Mouse (Mus musculus) cerebellum, adult 9-10 months (tissue): ENCODE data around the gene Susd3.
A peak's percentile ranks its signal among the peaks of the same experiment; 100 is the strongest.

Source experiments
- DNase-seq: peaks from one replicate; pipeline ENCODE4 v3.0.0; 2022

Susd3 gene

GRCm38 (mm10) chr13:49246011-49246410, 2.5 kb downstream of the Susd3 start:
- no peak for DNase-seq

DNA sequence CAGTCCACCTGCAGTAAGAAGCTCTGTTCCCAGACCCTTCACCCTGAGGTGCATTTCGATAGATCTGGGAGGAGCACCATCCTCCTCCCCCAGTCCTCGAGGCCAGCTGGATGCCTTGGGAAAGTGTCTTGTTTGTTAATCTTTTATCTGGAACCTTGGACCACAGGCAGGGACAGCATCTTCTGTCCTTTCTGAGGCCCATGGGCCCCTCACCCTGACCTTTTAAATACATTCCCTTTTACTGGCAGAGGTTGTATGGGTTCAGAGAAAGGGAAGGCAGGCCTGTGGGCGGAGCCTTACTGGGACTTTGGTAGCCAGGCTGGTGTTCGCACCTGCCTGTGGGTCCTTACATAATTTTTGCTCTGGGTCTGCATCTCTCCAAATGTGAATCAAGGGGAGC, 3.3 kb downstream of the Susd3 start:
- no peak for DNase-seq

DNA sequence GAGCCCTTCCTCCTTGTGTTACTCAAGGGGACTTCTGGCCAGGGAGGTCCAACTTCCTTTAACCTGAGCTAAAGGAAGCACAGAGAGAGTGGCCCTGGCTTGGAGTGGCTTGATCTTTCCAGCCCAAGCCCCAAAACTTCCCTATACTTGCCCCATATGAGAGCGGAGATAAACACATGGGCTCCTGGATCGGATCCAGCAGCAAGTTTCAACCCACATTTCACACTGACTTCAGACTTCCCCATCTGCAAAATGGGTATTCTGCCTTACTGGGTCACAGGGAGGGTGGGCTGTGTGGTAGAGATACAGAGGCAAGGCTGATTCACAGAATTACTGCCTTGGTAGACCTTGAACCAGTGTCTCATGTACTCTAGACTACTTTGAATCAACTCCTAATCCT, 5.0 kb downstream of the Susd3 start:
- no peak for DNase-seq

GRCm38 (mm10) chr13:49242321-49243065, 6.0 kb downstream of the Susd3 start:
- no peak for DNase-seq

- no peak for DNase-seq
Observed at GRCm38 (mm10) chr13:49238737-49239136, 9.8 kb downstream of the Susd3 start.

GRCm38 (mm10) chr13:49237617-49238016, 10.9 kb downstream of the Susd3 start:
- no peak for DNase-seq

DNA sequence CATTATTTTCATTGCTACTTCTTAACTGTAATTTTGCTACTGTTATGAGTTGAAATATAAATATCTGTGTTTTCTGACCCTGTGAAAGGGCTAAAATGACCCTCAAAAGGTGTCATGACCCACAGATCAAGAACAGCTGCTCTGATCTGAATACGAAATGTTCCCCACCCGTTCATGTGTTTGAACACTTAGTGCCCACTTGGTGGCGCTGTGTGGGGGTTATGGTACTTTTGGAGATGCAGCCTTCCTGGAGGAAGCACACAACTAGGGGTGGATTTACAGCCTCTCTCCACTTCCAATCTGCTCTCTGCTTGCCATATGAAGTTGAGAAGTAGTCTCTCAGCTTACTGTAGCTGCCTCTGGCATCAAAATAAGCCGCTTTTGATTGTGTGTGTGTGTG, 13.8 kb downstream of the Susd3 start:
- no peak for DNase-seq

GRCm38 (mm10) chr13:49233792-49234572, 14.5 kb downstream of the Susd3 start:
- DNase-seq = no peak

DNA sequence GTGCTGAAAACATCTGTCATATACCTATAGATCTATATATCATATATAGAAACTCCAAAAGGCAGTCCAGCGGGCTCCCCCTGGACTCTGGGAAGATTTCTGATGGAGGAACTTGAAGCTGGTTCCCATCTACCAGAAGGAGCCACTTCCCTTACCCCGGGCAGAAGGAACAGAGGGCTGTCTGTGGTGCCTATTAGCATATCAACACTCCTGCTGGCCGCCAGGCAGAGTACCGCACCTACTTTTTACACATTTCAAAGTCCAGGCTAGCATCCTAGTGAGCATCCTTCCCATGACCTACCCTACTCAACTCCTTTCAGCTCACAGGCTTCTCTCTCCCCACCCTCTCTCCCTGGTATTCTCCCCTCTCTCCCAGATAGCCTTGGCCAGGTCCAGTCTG, 22.9 kb downstream of the Susd3 start:
- no peak for DNase-seq

DNA sequence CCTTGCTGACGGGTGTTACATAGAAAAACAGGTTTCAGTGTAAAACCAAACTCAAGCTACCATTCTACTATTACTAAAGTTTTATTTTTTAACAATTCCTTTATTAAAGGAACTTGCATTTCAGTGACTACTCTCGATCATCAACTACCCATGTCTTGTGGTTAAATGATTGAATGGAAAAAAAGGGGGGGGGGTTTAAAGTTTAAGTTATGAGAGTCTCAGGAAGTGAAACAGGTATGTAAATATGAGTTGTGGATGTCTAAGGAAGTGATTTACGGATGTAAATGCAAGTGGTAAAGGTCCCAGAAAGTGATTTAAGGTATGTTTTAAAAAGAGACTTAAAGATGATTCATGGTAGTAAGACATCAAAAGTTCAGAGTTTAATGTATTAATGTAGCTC, 23.3 kb downstream of the Susd3 start:
- no peak for DNase-seq

- no peak for DNase-seq
Observed at GRCm38 (mm10) chr13:49224729-49225128, 23.8 kb downstream of the Susd3 start.

- DNase-seq = no peak
Observed at GRCm38 (mm10) chr13:49224314-49224713, 24.2 kb downstream of the Susd3 start.

DNA sequence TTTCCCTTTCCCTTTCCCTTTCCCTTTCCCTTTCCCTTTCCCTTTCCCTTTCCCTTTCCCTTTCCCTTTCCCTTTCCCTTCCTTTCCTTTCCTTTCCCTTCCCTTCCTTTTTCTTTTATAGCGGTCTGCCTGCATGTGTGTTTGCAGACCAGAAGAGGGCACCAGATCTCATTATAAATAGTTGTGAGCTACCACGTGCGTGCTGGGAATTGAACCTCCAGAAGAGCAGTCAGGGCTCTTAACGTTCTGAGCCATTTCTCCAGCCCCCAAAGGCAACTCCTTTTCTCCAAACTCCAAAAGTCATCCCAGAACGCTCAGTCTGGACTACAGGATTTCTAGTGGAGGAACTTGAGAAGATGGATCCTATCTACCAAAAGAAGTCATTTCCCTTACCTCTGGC, 27.6 kb downstream of the Susd3 start:
- no peak for DNase-seq

DNA sequence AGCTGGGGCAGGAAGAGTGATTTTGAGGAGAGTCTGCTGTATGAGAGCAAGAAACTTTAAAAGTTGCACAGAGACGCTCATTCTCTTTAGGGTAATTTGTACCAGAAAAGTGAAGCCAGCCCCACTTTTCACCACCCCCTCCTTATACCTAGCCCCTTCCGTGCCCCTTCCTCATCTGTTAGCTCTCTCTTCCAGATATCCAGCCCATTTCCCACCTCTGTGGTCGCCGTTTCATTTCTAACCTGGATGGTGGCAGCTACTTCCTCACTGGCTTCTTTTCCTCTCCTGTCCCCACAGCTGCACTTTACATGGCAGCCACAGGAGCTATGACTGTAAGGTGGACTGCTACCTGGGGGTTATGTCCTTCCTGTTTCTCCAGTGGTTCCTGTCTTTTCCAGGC, 29.1 kb downstream of the Susd3 start:
- DNase-seq = no peak

- no peak for DNase-seq
Observed at GRCm38 (mm10) chr13:49218651-49219050, 29.9 kb downstream of the Susd3 start.

DNA sequence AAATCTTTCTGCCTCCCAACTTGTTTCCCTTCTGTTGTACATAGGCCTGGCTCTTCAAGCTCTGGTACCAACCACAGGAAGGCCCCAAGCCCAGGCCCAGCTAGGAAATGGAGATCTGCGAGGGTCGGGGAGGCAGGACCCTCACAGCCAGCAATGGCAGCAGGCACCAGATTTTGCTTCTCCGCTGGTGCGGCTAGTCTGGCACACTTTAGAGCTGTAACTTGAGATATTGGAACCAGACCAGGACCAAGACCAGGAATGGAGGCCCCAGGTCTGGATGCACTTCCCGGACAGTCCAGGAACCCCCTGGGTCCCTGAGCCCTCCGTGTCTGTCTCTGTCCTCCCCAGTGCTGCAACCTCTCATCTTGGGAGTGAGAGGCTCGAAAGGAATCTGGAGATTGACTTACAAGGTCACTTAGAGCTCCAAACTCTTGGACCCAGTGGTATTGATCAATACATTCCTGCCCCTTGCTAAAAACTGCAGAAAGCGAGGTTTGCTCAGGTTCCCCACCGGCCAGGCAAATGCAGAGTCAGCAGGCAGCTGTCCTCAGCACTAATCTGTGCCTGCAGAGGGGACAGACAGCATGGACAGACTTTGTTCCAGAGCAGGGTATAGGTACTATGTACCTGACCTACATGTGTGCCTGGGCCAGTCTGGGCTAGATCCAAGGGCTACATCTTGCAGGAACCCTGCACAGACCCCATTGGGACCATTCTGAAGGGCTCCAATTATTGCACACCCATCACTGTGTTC, 31.5 kb downstream of the Susd3 start:
- DNase-seq = no peak

- no peak for DNase-seq
Observed at GRCm38 (mm10) chr13:49216220-49216552, 32.3 kb downstream of the Susd3 start.

DNA sequence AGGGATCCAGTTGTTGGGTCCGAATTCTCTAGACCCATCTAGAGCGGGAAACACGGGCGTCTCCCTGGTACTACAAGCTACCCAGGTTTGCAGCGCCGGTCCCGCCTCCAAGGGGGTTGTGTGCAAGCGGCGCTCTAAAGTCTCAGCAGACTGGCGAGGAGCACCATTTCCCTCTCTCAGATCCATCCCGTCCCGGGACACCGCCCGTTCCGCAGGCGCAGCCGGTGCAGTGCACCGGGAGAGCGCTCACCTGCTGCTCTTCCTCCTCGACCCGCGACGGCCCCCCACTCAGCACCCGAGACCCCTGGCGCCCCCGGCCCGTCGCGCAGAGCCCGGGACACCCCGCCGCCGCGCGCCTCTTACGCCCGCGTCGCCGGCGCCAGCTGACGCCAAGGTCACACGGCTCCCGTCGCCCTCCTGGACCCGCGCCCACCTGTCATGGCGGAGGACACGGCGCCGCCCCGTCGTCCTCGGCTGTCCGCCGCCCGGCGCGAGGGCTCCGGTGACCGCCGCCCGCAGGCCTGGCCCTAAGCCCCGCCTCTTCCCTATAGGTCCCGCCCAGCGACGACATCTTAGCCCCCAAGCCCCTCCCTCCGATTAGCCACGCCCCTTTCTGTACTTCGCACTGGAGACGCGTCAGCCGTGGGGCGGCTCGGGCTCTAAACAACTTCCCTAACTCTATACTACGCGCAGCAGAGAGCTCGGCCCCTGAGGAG, 32.8 kb downstream of the Susd3 start, which contains the start of gene Card19:
Card19 (minus strand) TSS at position 534 of the 716 bp plus-strand sequence.
- DNase-seq = peak; percentile 92

DNA sequence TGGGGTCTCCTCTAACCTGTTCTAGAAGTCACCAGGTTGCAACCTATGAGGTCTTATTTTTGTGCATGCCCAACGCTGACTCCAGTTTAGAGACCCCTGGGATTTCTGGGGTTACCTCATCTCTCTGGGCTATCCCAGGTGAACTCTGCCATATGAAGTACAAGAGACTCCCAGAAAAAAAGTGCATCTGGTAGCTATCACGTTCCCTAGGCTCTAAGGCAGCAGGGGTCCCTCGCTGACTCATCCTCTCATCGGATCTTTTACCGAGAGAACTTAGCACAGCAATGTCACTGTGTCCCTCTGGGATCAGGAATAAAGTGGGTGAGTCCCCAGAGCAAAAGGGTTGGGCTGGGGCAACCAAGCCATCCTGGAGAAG, 33.4 kb downstream of the Susd3 start:
- DNase-seq = peak; percentile 61

DNA sequence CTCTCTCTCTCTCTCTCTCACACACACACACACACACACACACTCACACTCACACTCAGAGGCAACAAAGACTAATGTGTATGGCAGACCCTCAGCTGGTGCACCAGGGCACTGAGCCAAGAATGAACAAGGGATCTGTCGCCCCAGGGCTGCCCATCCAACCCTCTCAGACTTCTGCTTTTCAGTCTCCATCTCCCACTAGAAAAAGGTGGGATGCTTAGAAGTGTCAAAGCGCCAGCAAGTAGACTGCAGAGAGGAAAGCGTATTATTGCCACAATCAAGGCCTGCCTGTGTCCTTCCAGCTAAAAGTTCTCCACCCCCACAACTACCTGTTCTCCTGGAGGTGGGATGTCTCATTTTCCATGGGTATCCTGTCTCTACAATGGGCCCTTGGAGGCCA, 34.1 kb downstream of the Susd3 start:
- DNase-seq = peak; percentile 60

DNA sequence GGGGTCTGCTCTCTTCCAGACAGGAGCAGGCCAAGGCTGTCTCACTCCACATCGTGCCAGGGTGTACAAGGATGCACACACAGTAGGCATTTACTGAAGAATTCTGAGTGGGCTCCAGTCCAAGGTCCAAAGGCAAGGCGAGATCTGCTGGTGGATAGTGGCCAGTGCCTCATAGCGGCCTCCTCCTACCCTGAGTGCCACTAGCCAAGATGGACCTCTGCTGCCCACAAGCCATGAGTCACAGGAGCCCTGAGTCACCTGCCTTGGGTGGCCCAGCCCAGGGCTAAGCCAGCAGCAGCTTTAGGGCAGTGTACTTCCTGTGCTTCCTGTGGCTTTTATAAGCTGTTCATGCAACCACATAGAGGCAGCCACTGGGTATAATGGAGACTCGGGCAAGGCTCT, 35.0 kb downstream of the Susd3 start:
- peak; percentile 78 for DNase-seq

- DNase-seq = peak; percentile 60
Observed at GRCm38 (mm10) chr13:49212711-49213500, 35.6 kb downstream of the Susd3 start.
